Mouse (Mus musculus): Measurements from ENCODE around the gene Plekhh1.
A peak's percentile ranks its signal among the peaks of the same experiment; 100 is the strongest.

The Plekhh1 gene

GRCm38 (mm10) chr12:79072576-79072975 is 43.6 kb downstream of the Plekhh1 start:
- DNase-seq (ENCODE audit: low spot score) = no peak

GRCm38 (mm10) chr12:79073362-79073761 is 44.4 kb downstream of the Plekhh1 start:
- DNase-seq (ENCODE audit: low spot score) = no peak

GRCm38 (mm10) chr12:79089182-79089812 is 60.3 kb downstream of the Plekhh1 start, which contains the start of gene Pigh:
Pigh (minus strand) TSS chr12:79089651.
- peak; percentile 77 for DNase-seq (ENCODE audit: low spot score)

GRCm38 (mm10) chr12:79092569-79092968 is 63.6 kb downstream of the Plekhh1 start:
- DNase-seq (ENCODE audit: low spot score) = peak; percentile 72

GRCm38 (mm10) chr12:79097106-79097752 is 68.3 kb downstream of the Plekhh1 start:
- peak; percentile 47 for DNase-seq (ENCODE audit: low spot score)

- no peak for DNase-seq (ENCODE audit: low spot score)
Measured at GRCm38 (mm10) chr12:79103773-79104172, 74.8 kb downstream of the Plekhh1 start.

GRCm38 (mm10) chr12:79104544-79104943 is 75.6 kb downstream of the Plekhh1 start:
- DNase-seq (ENCODE audit: low spot score) = no peak

- DNase-seq (ENCODE audit: low spot score) = no peak
Measured at GRCm38 (mm10) chr12:79105312-79105711, 76.3 kb downstream of the Plekhh1 start.

- DNase-seq (ENCODE audit: low spot score) = peak; percentile 18
Measured at GRCm38 (mm10) chr12:79118991-79119390, 90.0 kb downstream of the Plekhh1 start.

GRCm38 (mm10) chr12:79122820-79123219 is 93.9 kb downstream of the Plekhh1 start:
- peak; percentile 26 for DNase-seq (ENCODE audit: low spot score)

- no peak for DNase-seq (ENCODE audit: low spot score)
Measured at GRCm38 (mm10) chr12:79130299-79131177, 101.6 kb downstream of the Plekhh1 start, which contains the start of gene Arg2. Arg2 (plus strand) TSS chr12:79130777.
